Mouse (Mus musculus): ENCODE measurements at regions not wholly inside any gene's neighbourhood (a gene's known extent, or its start where the extent isn't known, plus 50 kb on each side); places are given as distances from the start of the nearest gene placed in this dataset.

DNA sequence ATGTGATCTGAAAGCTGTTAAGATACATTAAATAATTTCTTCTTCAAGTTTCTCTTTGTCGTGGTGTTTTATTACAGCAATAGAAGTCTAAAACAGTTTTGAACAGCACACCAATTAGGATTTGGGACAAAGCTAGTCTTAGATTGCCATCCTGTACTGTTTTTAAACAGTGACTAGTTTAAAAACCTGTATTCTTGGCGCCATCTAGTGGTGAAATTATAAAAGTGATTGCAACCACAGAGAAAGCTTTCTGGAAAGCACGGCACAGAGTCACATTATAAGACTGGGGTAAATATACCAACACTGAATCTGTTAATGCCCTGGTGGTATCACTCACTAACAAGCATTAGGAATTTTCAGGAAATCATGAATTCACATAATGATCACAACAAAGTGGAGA, 339.3 kb downstream of the Hace1 start:
- no peak for DNase-seq (ENCODE audit: low spot score in 2 of 2)
- intact Hi-C loops (cut with DNase I) = loop anchor here (2.0 kb wide), 1 partner anchor 240 kb away; no protein-coding TSS in a partner anchor

DNA sequence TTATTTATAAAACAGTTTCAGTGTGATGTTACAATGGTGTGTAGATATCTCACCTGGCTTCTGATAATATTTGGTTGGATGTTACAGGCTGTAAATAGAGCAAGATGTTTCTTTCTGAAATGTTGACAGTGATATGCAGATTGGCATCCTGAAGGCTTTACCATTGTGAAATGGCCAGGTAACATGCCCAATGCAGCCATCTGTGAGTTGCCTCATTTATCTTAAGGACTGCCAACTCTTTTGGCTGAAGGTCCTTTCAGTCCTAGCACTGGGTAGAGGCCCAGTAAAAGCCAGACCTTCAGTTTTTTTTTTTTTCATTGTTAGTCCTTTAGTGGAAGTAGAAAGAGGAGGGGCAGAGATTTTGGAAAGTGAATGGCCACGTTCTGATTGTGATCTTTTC, 348.1 kb downstream of the Hace1 start:
- intact Hi-C loops (cut with DNase I) = no loop called here
- no peak for DNase-seq (ENCODE audit: low spot score in 2 of 2)

GRCm38 (mm10) chr10:45933631-45934310, 356.1 kb downstream of the Hace1 start:
- no peak for DNase-seq (ENCODE audit: low spot score in 2 of 2)
- intact Hi-C loops (cut with DNase I) = no loop called here

- DNase-seq (ENCODE audit: low spot score in 2 of 2) = no peak
- intact Hi-C loops (cut with DNase I) = no loop called here
These were observed 380.1 kb downstream of the Hace1 start for GRCm38 (mm10) chr10:45957686-45958085.

DNA sequence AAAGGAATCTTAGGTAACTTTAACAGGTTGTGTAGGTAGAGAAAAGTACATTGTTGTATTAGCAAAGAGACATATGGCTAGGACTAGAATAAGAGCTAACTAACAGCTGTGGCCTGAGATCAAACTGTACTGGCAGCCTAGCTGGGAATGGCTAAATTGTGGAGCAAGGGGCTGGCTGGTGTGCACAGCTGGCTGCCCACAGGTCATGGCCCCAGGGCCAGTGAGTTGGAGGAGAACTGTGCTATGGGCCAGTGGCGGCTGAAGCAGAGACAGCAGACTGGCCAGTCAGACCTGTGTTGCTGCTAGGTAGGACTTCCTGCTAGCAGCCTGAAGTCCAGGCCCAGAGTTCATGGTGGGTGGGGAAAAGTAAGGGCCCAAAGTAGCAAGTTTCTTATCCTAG, 394.6 kb downstream of the Hace1 start:
- intact Hi-C loops (cut with DNase I) = no loop called here
- no peak for DNase-seq (ENCODE audit: low spot score in 2 of 2)

DNA sequence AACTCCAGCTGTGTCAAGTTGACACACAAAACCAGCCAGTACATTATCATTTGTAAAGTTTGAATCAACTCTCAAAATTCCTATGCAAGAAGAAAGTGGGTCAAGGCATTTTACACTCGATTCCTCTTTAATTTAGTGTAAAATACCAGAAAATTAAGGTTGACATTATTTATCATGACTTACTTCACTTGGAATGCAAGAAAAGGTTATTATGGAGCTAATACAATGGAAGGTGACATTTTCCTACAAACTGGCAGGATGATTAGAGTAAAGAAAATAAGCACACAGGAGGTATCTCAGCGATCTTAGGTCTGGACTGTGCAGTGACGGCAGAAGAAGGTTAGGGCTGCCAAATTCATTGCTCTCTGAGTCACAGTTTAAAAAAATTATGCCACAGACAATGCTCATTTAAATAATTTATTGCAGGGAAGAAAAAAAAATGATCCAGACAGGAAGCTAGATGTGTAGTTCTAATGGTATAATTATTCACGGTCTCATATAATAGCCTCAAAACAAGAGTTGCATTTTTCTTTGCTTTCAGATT, 405.2 kb downstream of the Hace1 start:
- no peak for DNase-seq (ENCODE audit: low spot score in 2 of 2)
- intact Hi-C loops (cut with DNase I) = no loop called here

DNA sequence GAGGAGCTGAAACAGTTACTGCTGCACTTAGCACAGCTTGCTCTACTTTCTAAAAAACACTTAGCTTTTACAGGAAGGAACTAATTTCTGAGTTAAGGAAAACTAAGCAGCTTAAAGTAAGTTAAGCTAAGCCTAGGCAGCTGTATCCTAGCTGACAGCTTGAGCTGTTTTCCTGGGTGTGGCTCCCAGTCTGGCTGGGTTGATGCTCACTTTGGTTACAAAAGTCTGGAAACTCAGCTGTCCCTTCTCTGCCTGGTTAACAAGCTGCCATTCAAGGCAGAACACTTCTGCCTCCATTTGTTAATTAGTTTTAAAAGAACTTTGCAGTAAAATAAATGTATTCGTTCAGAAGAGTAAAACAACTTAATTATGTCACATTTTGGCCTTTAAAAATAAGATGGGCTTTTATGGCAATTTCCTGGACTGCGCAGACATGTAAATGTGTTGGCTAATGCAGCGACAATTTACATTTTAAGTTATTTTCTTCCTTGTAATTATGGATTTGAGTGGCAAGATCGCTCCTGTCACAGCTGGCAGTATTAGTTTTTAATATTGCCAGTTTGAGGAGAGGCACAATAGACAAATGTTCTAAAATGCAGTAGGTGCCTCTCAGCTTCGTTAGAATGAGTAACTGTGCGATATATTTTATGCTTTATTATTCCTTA, 406.2 kb downstream of the Hace1 start:
- intact Hi-C loops (cut with DNase I) = no loop called here
- no peak for DNase-seq (ENCODE audit: low spot score in 2 of 2)

GRCm38 (mm10) chr10:45986341-45986740, 408.7 kb downstream of the Hace1 start:
- no peak for DNase-seq (ENCODE audit: low spot score in 2 of 2)
- intact Hi-C loops (cut with DNase I) = no loop called here

- DNase-seq (ENCODE audit: low spot score in 2 of 2) = no peak
- intact Hi-C loops (cut with DNase I) = no loop called here
These were observed 428.7 kb downstream of the Hace1 start for GRCm38 (mm10) chr10:46006319-46006718.

- intact Hi-C loops (cut with DNase I) = no loop called here
- DNase-seq (ENCODE audit: low spot score in 2 of 2) = peak; percentile 58 to 60
These were observed 434.4 kb downstream of the Hace1 start for GRCm38 (mm10) chr10:46011916-46012596.

- intact Hi-C loops (cut with DNase I) = no loop called here
- no peak for DNase-seq (ENCODE audit: low spot score in 2 of 2)
These were observed 435.0 kb downstream of the Hace1 start for GRCm38 (mm10) chr10:46012599-46012998.

GRCm38 (mm10) chr10:46016295-46016694, 438.7 kb downstream of the Hace1 start:
- no peak for DNase-seq (ENCODE audit: low spot score in 2 of 2)
- intact Hi-C loops (cut with DNase I) = no loop called here

GRCm38 (mm10) chr10:46045474-46046093, 468.0 kb downstream of the Hace1 start:
- peak; percentile 27 to 36 for DNase-seq (ENCODE audit: low spot score in 2 of 2)
- intact Hi-C loops (cut with DNase I) = no loop called here

GRCm38 (mm10) chr10:46046094-46046749, 468.6 kb downstream of the Hace1 start:
- intact Hi-C loops (cut with DNase I) = no loop called here
- no peak for DNase-seq (ENCODE audit: low spot score in 2 of 2)

- DNase-seq (ENCODE audit: low spot score in 2 of 2) = no peak
- intact Hi-C loops (cut with DNase I) = no loop called here
These were observed 469.3 kb downstream of the Hace1 start for GRCm38 (mm10) chr10:46046890-46047414.

DNA sequence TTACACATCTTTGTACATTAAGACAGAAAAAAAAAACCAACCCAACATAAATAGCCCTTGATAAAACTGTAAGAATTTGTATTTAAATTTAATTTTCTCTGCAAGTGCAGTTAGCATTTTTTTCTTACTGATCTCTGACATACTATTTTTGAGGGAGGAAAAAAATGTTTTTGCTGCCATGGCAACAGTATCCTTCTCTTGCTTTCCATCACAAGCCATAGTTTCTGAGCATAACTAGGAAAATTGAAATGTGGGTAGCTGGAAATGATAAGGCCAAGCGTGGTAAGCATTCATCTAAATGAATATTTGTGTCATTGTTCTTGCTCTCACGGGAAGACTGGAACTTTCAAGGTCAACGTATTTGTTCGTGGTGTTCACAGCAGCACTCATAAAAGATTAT, 470.0 kb downstream of the Hace1 start:
- no peak for DNase-seq (ENCODE audit: low spot score in 2 of 2)
- intact Hi-C loops (cut with DNase I) = no loop called here

DNA sequence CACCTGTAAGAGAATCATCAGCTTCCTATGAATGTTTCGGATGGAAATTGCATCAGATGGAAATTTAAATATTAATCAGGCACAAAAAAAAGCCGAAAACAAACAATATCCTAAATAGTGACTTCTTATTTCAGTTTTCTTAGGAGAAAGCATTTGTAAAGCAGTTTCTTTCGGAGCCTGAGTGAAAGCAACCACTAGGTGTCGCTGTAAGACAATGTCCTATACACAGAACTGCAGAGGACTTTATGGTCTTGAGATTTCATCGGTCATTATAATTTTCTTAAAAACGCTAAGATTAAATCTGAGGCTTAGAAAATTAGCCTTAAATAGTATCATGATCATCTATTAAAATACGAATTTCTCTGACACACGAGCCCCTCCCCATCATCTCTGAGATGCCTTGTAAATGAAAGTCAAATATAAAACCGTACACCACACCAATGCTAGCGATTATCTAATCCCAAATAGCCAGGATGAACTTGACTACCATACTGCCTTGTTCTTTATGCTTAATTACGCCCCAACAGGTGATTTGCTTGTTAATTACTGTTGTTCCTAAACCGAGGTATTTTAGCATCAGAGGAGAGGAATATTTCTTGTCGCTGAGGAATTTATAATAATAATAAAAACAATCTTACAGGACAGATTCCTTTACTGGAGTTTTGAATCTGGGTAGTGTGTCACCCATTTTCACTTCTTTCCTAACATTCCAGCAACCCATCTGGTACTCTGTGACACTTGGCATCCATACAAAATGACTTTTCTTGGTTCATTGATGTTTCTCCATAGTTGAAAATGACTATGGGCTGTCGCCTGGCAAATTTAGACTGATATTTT, 480.0 kb downstream of the Hace1 start:
- peak; percentile 19 to 50 for DNase-seq (ENCODE audit: low spot score in 2 of 2)
- intact Hi-C loops (cut with DNase I) = no loop called here

DNA sequence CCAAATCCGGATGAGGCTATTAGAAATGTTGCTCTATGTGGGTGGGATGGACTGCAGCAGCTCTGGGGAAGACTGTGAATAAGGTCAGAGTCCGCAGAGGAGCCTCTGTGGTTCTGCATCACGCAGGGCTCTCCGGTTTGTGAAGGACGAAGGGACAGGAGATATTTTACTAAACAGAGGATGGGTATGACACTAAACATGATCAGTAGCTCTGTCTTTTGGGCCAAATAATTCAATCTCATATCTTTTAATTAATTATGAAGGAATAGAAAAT, 480.5 kb downstream of the Hace1 start:
- no peak for DNase-seq (ENCODE audit: low spot score in 2 of 2)
- intact Hi-C loops (cut with DNase I) = no loop called here

DNA sequence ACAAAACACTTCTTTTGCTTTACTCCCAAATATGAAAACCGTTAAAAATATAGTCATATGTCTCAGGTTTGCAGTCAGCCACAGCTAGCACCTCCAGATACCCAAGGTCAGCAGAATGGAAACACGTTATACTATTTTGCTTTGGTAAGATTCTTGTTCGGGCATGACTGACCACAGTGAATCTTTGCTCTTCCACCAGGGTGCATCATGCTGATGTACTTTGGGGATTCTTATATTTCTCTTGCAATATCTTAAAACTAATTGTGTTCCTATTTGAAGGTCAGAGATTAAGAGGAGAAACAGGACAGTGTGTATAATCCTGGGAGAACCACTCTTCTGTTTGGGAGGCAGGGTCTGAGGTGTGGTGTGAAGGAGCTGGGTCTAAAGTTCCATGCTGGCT, 481.7 kb downstream of the Hace1 start:
- intact Hi-C loops (cut with DNase I) = no loop called here

More for the DNA sequence above, 481.7 kb downstream of the Hace1 start:
- DNase-seq (ENCODE audit: low spot score in 2 of 2) = no peak

Data from left cerebral cortex, postnatal 36 days (tissue).